Comparison of ENCODE assay signal across 29 mouse cellular contexts in the genomic region with DNA sequence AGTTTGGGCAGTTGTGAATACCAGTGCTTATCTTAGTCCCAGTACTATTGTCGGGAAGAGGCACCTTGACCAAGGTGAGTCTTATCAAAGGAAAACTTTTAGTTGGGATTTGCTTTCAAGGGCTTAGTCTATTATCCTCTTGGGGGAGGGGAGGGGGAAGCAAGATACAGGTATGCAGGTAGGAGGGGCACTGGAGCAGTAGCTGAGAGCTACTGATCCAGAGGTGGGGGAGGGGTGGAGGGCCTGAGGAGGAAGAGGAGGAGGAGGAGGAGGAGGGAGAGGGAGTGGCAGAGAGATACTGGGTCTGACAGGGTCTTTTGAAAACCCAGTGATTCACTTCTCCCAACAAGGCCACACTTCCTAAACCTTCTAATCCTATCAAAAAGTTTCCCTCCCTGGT. TPM values are rescaled to one million over a fixed set of nuclear protein-coding genes. Genes with fewer than 3 reads are reported as not detected.
"Had no signal": no experiment of that assay in that cellular context is flagged by ENCODE, and none has a peak within 500 bp of the region (broad histone marks: within the 10 kb centered on the region; RNA-seq: fewer than 3 reads in every experiment).

No protein-coding gene starts in this region.

- H3K9ac ChIP-seq: heart, embryonic 12.5 days; hindbrain, embryonic 12.5 days; hindbrain, embryonic 14.5 days; intestine, embryonic 15.5 days; limb, embryonic 13.5 days; limb, embryonic 15.5 days; liver, embryonic 13.5 days; liver, embryonic 15.5 days had no signal

- ATAC-seq: hindbrain, embryonic 16.5 days; inflammation-experienced regulatory T-cells, adult 6 months; intestine, embryonic 15.5 days; intestine, postnatal 0 days had no signal

- H3K4me1 ChIP-seq: heart, embryonic 10.5 days; heart, embryonic 12.5 days; hindbrain, embryonic 10.5 days; hindbrain, embryonic 12.5 days; intestine, embryonic 15.5 days; liver, embryonic 13.5 days; liver, embryonic 15.5 days had no signal

- H3K27ac ChIP-seq: gastrocnemius, adult 2 months; heart, embryonic 10.5 days; hindbrain, embryonic 10.5 days; hindbrain, embryonic 12.5 days; hindbrain, embryonic 14.5 days; intestine, embryonic 15.5 days; layer of hippocampus, adult 2 months; left cerebral cortex, adult 2 months; limb, embryonic 13.5 days; limb, embryonic 15.5 days; liver, embryonic 13.5 days; liver, embryonic 15.5 days had no signal

- H3K4me2 ChIP-seq: heart, embryonic 12.5 days; hindbrain, embryonic 12.5 days; hindbrain, embryonic 14.5 days; intestine, embryonic 15.5 days; limb, embryonic 13.5 days; limb, embryonic 15.5 days; liver, embryonic 11.5 days; liver, embryonic 13.5 days; liver, embryonic 15.5 days had no signal

- H3K36me3 ChIP-seq: heart, embryonic 12.5 days; hindbrain, embryonic 10.5 days; hindbrain, embryonic 12.5 days; limb, embryonic 13.5 days; limb, embryonic 15.5 days; liver, embryonic 13.5 days; liver, embryonic 15.5 days had no signal

- H3K4me3 ChIP-seq: gastrocnemius, adult 2 months; heart, embryonic 10.5 days; heart, embryonic 12.5 days; hindbrain, embryonic 10.5 days; hindbrain, embryonic 12.5 days; intestine, embryonic 15.5 days; layer of hippocampus, adult 2 months; left cerebral cortex, adult 2 months; limb, embryonic 13.5 days; limb, embryonic 15.5 days; liver, embryonic 13.5 days; liver, embryonic 15.5 days had no signal

- DNase-seq: gastrocnemius, adult 2 months; gastrocnemius, postnatal 10 days; gastrocnemius, postnatal 25 days; heart, adult 18-20 months; heart, postnatal 10 days; heart, postnatal 4 days; kidney, adult 18-20 months; kidney, adult 8-10 months; kidney, postnatal 10 days; kidney, postnatal 25 days; kidney, postnatal 4 days; liver, embryonic 13.5 days had no signal

- H3K9me3 ChIP-seq: intestine, embryonic 15.5 days; limb, embryonic 15.5 days; liver, embryonic 13.5 days; liver, embryonic 15.5 days had no signal

- H3K27me3 ChIP-seq: heart, embryonic 12.5 days; hindbrain, embryonic 12.5 days; intestine, embryonic 15.5 days; limb, embryonic 13.5 days; limb, embryonic 15.5 days; liver, embryonic 13.5 days; liver, embryonic 15.5 days had no signal

RNA-seq across cellular contexts. Expression of a gene that starts 9.2 kb away (rescaled TPM):
- total RNA-seq: heart, adult 18-20 months; heart, adult 8-10 months; heart, postnatal 25 days had no signal
